ENCODE assay signal across 9 mouse cellular contexts in the genomic region with DNA sequence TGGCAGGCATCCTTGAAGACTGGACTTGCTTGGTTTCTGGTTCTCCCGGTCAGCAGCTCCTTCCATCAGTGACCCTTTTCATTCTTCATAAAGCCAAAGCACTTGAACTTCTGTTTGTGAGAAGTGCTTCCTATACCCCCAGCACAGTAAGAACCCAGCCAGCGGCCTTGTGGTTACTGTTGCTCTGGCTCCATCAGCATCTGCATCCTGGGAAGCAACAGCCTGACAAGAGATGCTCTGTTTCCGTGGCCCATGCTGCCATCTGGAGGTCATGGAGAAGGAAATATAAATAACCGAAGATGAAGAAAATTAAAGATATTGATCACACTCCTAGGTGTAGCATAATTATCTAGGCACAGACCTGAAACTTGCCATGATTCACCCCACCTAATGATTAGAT.
DNase-seq lines count a peak whose midpoint lies in the region; ATAC-seq and TF ChIP-seq lines count a peak whose summit lies in the region.
"Had no signal": no experiment of that assay in that cellular context is flagged by ENCODE, and none has a peak within 500 bp of the region (broad histone marks: within the 10 kb centered on the region; RNA-seq: fewer than 3 reads in every experiment).

No protein-coding gene starts in this region.

- H3K9ac ChIP-seq in heart, postnatal 0 days (replicated peaks; ENCODE audit: low read depth, low read length): no peak overlapping the region
- H3K9ac ChIP-seq: heart, embryonic 15.5 days had no signal

- ATAC-seq in heart, postnatal 0 days (ENCODE audit: insufficient read depth, low read depth): no peak
- ATAC-seq in megakaryocyte progenitor cell, adult 5-6 weeks (replicated peaks; ENCODE audit: poor library complexity): peak; percentile 51; the same call in 1 of the 2 replicates

- no peaks in the 10 kb centered on the region for H3K27me3 ChIP-seq in heart, postnatal 0 days (ENCODE audit: control insufficient read depth, insufficient read depth, low read length)
- H3K27me3 ChIP-seq: heart, embryonic 15.5 days had no signal

- no peak for TF ChIP-seq EP300 in heart, postnatal 0 days (IDR thresholded peaks at IDR 0.05; ENCODE audit: low read depth)

- no peaks in the 10 kb centered on the region for H3K9me3 ChIP-seq in heart, postnatal 0 days (replicated peaks; ENCODE audit: control insufficient read depth, low read length)
- H3K9me3 ChIP-seq: heart, embryonic 15.5 days had no signal

- no peak overlapping the region for H3K27ac ChIP-seq in heart, postnatal 0 days (ENCODE audit: low read depth)
- H3K27ac ChIP-seq: heart, embryonic 15.5 days had no signal

- H3K36me3 ChIP-seq in heart, postnatal 0 days (replicated peaks; ENCODE audit: control insufficient read depth, insufficient read depth, low read length): no peaks in the 10 kb centered on the region
- H3K36me3 ChIP-seq: heart, embryonic 15.5 days had no signal

- WGBS in heart, postnatal 0 days: 34% methylated on average over 4 of the region's 4 CpGs

- DNase-seq in cerebellum, adult 9-11 months: peak; percentile 18
- DNase-seq in cerebellum, adult 9-10 months: no peak
- DNase-seq in MN1 (ENCODE audit: low spot score): peak; percentile 65
- peak; percentile 39 for DNase-seq in embryo, embryonic 11.5 days (ENCODE audit: low read depth, low spot score)
- DNase-seq in heart, postnatal 0 days (ENCODE audit: low spot score): peak; percentile 68
- DNase-seq in layer of hippocampus, postnatal 10 days (ENCODE audit: low spot score in 2 of 2): peak; percentile 72 to 81
- DNase-seq in right cerebral cortex, postnatal 4 days: peak; percentile 72

- H3K4me1 ChIP-seq in heart, postnatal 0 days (ENCODE audit: control insufficient read depth, insufficient read depth): no peaks in the 10 kb centered on the region

- peak; percentile 68 for TF ChIP-seq CTCF in heart, postnatal 0 days (IDR thresholded peaks at IDR 0.05; ENCODE audit: low read depth)

- H3K4me3 ChIP-seq in heart, postnatal 0 days (ENCODE audit: low read depth, low read length): no peak overlapping the region
- H3K4me3 ChIP-seq: heart, embryonic 15.5 days had no signal

- H3K4me2 ChIP-seq in heart, postnatal 0 days (ENCODE audit: low read depth, low read length): no peak overlapping the region
- H3K4me2 ChIP-seq: heart, embryonic 15.5 days had no signal
